Mouse (Mus musculus): ENCODE data around the gene Slc22a8.

The Slc22a8 gene

DNA sequence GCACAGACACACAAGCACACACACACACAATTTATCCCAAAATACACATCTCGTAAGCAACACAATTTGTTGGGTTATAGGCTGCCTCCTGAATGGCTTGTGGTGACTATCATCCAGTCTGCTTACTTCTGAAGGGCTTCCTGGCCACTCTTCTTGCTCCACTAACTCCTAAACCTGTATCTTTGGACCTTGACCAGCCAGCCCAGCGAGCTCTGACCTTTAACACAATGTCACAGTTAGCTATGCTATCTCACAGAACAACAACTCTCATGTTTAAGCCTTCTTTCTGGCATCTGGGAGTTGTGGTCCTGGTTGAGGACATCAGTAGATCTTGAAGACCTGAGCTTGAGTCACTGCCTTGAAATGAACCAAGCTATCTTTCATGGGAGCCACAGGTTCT, 8.2 kb downstream of the Slc22a8 start:
- no peak for DNase-seq (ENCODE audit: low read depth)

DNA sequence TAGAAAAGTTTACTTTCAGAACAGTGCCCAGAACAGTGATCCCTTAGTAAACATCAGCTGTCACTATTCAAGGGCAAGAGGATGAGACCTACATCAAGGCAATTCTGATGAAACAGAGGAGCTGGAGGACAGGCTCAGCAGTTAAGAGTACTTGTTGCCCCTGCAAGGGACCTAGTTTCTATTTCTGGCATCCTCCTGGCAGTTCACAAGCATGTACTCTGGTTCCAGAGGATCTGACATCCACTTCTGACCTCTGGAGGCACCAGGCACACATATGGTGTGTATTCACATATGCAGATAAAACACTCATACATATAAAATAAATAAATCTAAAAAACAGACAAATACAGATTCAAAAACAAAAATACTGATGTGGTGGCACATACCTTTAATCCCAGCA, 10.9 kb downstream of the Slc22a8 start:
- DNase-seq (ENCODE audit: low read depth), result no peak

DNA sequence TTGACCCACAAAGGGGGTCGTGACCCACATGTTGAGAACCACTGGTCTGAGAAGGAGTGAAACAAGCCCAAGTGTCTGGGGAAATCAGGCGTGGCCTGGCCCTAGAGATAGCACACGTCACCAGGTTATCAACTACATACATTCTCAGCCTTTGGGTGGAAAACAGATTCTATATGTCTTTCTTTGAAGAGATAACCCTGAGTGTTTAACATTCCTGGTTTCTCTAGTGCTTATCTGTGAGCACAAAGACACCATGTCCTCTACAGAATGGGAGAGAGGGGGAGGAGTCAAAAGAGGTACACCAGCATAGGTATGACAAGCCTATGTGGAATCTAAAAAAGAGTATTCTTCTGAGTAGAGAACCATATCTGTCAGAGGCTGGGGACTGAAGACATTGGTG, 11.9 kb downstream of the Slc22a8 start:
- peak; percentile 36 for DNase-seq (ENCODE audit: low read depth)

DNA sequence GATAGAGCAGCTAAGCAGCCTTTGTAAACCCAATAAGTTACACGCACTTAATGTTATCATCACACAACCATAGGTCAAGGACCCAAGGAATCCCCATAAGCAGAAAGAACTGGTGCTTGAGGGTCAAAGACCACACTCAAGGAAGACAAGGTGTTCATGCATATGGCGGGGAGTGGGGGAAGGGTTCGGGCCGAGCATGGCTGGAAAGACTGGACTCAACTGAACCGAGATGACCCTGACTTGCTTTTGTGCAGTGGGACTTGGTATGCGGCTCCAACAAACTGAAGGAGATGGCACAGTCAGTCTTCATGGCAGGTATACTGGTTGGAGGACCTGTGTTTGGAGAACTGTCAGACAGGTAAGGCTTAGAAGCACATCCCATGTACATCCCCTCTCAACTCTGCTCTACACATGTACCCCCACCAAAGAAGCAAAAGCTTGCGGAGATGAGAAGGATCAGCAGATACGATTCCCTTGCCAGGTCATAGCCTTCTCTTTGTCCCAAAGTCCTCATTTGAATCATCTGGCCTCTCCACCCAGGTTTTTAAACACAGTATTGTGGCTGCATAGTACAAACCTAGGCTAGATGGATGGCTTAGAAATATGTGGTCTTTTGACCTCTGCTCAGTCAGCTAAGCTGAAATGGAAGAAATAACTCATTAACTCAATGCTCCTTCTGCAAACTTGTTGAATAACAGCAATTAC, 13.6 kb downstream of the Slc22a8 start:
- no peak for DNase-seq (ENCODE audit: low read depth)

DNA sequence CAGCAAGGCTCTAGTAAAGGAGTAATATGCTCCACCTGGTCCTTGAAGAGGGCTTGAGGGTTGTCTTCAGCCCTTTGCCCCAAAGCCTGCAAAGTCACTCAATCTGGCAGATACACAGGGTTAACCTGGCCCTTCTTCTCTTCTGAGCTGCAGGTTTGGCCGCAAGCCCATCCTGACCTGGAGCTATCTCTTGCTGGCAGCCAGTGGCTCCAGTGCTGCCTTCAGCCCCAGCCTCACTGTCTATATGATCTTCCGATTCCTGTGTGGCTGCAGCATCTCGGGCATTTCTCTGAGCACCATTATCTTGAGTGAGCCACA, 14.1 kb downstream of the Slc22a8 start:
- no peak for DNase-seq (ENCODE audit: low read depth)

DNA sequence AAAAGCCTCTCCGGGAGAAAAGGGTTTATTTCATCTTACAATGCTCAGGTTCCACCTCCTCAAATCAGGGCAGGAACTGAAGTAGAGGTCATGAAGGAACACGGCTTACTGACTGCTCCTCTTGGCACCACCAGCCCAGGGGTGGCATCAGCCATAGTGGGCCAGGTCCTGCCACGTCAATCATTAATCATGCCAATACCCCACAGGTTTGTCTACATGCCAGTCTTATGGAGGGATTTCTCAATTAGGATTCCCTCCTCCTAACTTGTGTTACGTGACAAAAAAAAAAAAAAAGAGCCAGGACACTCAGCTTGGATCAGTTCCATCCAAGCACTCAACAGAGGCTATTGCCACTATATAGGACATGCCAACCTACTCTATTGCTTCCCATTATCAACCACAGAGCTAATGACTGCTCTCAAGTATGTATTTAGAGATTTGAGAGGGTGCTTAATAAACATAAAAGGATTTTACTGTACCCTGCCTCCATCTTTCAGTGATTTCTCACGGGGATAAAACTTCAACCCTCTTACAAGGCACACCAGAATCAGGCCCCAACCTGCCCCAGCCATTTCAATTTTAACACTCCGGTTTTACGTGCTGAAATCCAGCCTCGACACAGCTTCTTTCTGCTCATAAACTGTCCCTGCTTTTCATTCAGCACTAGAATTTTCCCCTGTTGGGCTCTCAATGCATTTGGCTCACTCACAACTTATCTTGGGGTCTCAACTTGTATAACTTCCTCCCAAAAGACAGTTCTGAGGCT, 20.5 kb downstream of the Slc22a8 start:
- no peak for DNase-seq (ENCODE audit: low read depth)

DNA sequence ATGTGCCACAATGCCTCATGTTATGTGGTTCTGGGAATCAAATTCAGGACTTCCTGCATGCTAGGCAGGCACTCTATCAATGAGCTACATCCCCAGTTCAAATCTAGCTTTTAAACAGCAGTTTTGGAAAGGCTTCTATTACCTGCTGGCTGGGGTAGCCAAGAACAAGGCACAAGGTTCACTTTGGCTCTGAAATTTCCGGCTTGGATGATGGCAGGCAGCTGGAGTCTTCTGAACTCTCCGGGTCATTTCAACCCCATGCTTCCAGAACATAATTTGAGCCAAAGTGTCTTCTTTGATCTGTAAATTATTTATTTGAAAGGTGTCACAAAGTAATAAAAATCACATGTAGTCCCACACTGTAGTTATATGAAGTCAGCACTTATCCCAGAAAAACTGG, 22.1 kb downstream of the Slc22a8 start:
- no peak for DNase-seq (ENCODE audit: low read depth)

DNA sequence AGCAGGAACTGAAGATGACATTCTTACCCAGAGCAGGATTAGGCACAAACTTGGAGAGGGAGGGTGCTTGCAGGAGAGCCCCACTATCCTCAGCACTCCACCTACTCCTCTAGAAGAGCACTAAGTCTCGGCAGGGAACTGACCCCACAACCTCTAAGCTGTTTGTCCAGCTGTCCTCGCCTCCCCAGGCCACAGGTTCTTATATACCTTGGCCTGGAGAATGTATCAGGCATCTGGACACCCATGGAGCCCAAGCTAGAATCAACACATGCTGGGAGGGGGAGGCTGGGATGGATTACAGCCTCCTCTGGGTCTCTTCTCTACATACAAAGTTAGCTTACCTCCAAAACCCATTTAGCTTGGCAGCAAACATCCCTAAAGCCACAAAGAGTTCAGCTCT, 23.3 kb downstream of the Slc22a8 start:
- no peak for DNase-seq (ENCODE audit: low read depth)

DNA sequence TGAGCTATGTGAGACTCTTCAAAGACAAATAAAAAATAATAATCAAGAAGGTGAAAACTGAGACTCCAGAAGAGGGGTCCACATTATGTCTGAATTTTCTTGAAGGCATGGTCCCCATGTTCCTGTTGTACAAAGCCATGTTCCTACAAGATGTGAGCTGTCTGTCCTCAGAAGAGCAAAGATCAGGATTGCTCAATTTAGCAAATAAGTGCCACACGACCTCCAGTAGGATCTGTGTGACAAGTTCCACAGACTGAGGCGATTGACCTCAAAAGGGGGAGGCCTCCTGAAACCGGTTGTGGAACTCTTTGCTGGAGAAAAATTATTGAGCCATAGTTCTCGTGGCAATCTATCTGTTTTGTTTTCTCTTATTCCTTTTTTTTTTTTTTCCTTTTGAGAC, 25.3 kb downstream of the Slc22a8 start:
- no peak for DNase-seq (ENCODE audit: low read depth)

DNA sequence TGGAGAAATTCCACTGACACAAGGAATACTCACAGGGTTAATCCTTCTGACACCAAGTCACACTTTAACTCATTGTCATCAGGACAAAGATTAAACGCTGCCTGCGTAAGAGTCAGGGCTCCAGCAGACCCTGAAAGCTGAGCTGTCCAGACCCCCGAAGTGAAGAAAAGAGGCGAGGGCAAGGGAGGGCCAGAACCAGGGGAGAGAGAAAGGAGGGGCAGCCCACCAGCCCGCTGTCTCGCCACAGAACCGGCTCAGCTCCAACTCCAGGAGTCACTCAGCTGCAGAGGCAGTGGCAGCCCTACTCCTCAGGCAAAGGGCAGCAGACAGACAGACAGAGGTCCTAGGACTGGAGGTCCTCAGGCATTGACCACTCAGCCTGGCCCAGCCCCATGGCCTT, 26.9 kb downstream of the Slc22a8 start, which contains the start of gene Slc22a6:
Gene Slc22a6 (plus strand): TSS at position 136 of the 400 bp plus-strand sequence.
- DNase-seq (ENCODE audit: low read depth), result no peak

DNA sequence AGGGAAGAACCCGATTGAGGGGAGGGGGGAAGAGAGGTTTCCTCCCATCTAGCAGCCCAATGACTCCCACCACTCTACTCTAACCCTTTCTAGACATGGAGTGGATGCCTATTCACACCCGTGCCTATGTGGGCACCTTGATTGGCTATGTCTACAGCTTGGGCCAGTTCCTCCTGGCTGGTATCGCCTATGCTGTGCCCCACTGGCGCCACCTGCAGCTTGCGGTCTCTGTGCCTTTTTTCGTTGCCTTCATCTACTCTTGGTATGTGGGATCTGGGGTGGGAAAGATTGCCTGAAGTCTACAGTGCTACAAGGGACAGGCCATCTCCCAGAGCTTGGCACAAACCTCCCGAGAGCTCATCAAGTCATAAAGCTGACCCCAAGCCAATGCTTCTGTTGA, 30.0 kb downstream of the Slc22a8 start:
- no peak for DNase-seq (ENCODE audit: low read depth)

DNA sequence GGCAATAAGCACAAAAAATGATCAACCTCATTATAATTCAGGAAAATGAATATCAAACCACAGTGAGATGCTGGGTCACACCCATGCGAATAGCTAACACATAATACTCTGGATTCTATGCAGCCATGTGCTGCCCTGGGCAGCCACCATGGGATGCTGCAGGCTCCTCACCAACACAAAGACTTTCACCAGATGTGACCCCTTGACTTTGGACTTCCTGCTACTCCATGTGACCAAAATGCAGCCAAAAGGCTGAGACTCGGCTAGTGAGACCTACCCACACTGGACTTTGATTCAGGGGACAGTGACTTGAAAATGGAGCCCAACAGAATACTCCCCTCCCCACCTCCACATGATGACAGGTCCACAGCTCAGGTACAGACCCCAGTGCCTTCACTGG, 39.2 kb downstream of the Slc22a8 start:
- DNase-seq (ENCODE audit: low read depth), result no peak

DNA sequence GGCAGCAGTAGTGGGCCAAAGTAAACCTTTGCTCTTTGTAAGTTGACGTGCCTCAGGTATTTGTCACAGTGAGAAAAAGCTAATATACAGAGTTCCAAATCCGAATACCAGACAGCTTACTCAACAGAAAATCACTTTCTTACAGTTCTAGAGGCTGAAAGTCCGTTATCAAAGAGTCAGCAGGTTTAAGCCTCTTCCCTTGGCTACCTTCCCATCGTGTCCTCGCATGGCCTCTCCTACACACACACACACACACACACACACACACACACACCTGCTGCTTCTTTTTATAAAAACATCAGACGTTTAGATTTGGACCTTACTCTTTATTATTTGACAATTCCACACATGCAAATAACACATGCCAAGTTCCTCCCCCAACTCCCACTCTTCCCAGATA, 39.8 kb downstream of the Slc22a8 start:
- DNase-seq (ENCODE audit: low read depth), result no peak

DNA sequence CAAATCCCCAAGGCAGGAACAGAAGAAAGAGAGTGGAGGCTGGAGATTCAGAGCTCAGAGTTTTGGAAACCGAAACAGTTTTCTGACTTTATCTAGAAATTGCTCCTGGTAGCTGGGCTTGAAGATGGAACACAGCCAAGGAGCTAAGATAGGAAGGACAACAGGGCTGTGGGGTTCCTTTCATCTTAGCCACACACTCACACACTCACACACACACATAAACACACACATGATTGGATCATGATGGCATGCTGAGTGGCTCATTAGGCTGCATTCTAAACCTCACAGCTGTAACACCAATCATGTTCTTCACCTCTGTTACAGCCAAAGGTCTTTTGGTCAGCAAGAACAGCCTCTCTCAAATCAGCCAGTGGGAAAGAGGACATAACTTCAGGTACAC, 41.0 kb downstream of the Slc22a8 start:
- no peak for DNase-seq (ENCODE audit: low read depth)

DNA sequence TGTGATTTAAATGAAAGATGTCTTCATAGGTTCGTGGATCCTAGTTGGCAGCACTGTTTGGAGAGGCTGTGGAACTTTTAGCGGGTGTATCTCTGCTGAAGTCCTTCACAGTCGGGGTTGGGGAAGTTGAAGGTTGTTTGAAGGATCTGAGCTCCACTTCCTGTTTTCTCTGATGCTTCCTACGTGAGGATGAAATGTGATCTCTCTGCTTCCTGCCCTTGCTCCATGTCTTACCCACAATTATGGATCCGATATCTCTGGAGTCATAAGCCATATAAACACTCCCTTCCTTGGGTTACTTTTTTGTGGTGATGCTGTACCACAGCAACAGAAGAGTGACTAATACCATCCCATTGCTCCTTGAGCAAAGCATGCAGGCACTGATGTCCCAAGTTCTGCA, 51.0 kb downstream of the Slc22a8 start:
- no peak for DNase-seq (ENCODE audit: low read depth)

DNA sequence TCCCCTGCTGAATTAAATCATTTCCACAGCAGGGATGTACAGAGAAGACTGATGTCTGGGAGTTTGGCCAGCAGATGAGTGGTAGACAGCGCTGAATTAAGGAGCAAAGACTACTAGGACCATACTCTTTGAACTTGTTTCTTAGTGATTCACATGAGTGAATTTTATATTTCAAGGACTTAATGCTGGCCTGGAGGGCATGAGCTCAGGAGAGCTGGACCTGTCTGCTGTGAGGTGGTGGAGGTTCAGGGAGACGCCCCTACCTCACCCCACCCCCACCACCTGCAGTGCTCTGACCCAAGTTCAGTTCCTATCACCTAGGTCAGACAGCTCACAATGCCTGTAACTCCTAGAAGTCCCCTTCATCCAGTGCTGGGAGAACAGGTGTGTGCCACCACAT, 55.3 kb downstream of the Slc22a8 start:
- DNase-seq (ENCODE audit: low read depth), result no peak

DNA sequence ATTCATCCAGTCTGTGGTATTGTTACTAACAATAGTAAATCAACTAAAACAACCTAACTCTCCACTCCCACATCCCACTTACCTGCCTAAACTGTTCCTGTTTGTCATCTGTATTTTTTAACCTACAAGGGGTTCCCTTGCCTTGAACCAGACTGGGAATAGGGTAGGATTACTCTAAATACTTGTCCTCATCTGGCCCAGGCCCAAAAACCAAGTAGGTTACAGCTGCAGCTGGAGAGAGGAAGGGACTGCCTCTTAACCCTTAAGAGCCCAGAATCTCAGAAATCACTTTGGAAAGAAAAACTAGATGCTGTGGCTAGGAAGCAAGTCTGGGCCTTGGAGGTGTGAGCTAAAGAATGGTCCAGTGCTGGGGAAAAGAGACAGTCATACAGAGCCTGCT, 64.8 kb downstream of the Slc22a8 start:
- DNase-seq (ENCODE audit: low read depth), result no peak

DNA sequence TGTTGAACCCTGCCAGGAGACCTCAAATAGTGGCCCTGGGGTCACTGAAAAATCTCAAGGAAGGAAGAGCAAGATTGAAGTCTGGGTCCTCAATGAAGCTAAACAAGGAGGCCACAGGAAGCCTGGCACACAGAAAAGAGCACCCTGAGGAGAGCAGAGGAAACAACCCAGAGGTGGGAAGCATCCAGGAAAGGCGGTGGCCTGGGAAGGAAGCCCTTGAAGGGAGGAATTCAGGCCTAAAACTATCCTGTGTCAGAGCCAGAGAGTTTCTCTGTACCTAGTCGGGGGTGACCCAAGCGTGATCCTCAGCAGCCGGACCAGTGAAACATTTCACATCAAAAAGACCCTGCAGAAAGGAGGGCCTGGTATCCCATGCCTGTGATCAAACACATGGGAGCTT, 65.3 kb downstream of the Slc22a8 start:
- DNase-seq (ENCODE audit: low read depth), result no peak

Measured in c-Kit-positive CD71-negative TER-119-negative erythroid progenitor cells, embryonic 14.5 days (primary cell).